Mouse (Mus musculus): Measurements from ENCODE around the gene Icmt. TPM values are rescaled to one million over a fixed set of nuclear protein-coding genes. Genes with fewer than 3 reads are reported as not detected.

Icmt gene
- polyA plus RNA-seq, 1 experiment from 2014 or later: 25.3 TPM

DNA sequence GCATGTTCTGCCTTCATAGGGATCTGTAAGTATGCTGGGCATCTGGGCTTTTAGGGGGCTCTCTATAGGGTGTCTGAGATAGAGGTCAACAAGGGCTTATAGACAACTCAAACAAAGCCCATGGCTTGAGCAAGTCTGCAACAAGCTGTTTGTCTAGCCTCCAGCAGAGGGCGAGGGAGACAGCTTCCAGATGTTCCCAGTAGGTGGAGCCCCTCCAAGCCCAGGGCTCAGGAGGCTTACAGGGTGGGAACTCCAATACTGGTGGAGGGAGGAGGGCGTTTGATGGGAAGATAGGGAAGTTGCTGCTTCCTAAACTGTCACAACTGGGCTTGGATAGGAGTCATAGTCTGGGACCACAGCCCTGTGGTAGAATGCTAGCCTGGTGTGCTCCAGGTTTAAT lies 35.9 kb downstream of the Icmt start:
- peaks cover 15% of the 10 kb centered on the region for H3K27me3 ChIP-seq
- ATAC-seq (ENCODE audit: low FRiP score): peak; percentile 23; the same call in 1 of the 2 replicates
- peaks cover 2% of the 10 kb centered on the region; the same call in 1 of the 2 replicates for H3K4me1 ChIP-seq
- no peak overlapping the region for H3K4me3 ChIP-seq
- no peaks in the 10 kb centered on the region for H3K9me3 ChIP-seq (replicated peaks)
- peaks cover 79% of the 10 kb centered on the region for H3K36me3 ChIP-seq
- no peak overlapping the region for H3K4me2 ChIP-seq (replicated peaks)
- WGBS: 48% methylated on average over 2 of the region's 2 CpGs
- no peak overlapping the region for H3K27ac ChIP-seq
- H3K9ac ChIP-seq: no peak overlapping the region

GRCm38 (mm10) chr4:152333587-152333986 lies 36.6 kb downstream of the Icmt start:
- Histone ChIP-seq H3K9me3 (replicated peaks) (no peaks in the 10 kb centered on the region), H3K4me2 (replicated peaks) (no peak overlapping the region), H3K9ac (no peak overlapping the region), H3K4me1 (0 out of 2 replicates have a peak, but pooled peaks cover 3% of the 10 kb centered on the region), H3K36me3 (peaks cover 76% of the 10 kb centered on the region), H3K27me3 (peaks cover 19% of the 10 kb centered on the region), H3K27ac (no peak overlapping the region), H3K4me3 (no peak overlapping the region)
- WGBS: 93% methylated on average over 12 of the region's 12 CpGs
- ATAC-seq (ENCODE audit: low FRiP score): no peak

DNA sequence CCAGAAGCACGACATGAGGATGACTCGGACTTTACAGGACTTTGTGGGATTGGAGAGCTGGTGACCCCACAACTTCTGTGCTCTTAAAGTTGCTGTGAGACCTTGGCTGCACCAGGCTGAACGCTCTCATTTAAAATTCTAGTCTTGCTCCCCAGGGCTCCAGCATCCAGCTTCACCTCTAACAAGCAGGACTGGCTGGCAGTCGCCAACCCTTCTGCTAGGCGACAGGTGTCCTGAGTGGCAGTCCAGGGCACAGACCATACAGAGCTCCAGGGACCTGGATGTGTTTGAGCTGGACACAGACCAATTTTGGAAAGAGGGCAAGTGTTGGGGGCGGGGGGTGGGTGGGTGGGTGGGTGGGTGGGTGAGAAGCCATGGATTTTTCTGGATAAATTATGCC lies 40.7 kb downstream of the Icmt start:
- Histone ChIP-seq H3K27ac (no peak overlapping the region), H3K4me1 (peaks cover 21% of the 10 kb centered on the region), H3K36me3 (peaks cover 34% of the 10 kb centered on the region), H3K9me3 (replicated peaks) (no peaks in the 10 kb centered on the region), H3K4me3 (no peak overlapping the region), H3K9ac (no peak overlapping the region), H3K4me2 (replicated peaks) (no peak overlapping the region; the same call in 1 of the 2 replicates), H3K27me3 (peaks cover 57% of the 10 kb centered on the region)
- ATAC-seq (ENCODE audit: low FRiP score): no peak
- WGBS: 24% methylated on average over 6 of the region's 6 CpGs

DNA sequence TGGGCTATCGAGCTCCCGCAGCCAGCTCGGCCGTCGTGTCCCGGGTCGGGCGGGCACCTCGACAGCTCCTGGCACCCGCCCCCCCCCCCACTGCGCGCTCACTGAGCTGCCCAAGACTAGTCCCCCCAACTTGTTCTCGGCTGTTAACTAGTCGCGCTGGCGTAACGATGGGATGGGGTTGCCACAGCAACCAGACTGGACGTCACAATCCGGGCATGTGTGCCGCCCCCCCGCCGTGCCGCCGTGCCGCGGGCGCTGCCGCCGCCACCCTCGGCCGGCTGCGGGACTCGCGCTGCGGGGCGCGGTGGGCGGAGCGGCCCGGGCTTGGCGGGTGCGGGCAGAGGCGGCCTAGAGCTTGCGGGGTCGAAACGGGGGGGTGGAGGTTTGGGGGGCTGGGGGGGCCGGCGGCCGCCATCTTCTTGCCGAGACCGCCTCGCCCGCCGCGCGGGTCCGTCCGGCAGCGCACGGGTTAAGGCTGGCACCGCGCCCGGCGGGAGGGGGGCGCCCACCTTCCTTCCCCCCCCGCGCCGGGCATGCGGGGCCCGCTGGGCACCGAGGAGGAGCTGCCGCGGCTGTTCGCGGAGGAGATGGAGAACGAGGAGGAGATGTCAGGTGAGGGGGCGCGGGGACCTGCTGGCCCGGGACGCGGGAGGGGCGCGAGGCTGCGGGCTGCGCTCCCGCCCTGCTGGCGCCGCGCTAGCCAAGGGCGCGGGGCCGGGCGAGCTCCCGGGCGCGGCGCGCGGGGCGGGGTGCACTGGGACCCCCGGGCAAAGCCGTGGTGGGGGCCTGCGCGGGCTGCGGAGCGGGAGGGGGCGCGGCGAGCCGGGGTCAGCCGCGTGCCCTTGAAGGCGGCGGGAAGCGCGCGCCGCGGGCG lies 41.6 kb downstream of the Icmt start, which contains the start of gene Chd5:
Chd5 (plus strand) TSS at position 233 of the 874 bp plus-strand sequence.
- Histone ChIP-seq H3K4me3 (peak within 1 kb of the TSS; percentile 66), H3K9ac (peak within 1 kb of the TSS; percentile 78), H3K27me3 (peaks cover 62% of the 10 kb centered on the region), H3K27ac (peak within 1 kb of the TSS; percentile 36; the same call in 1 of the 2 replicates), H3K4me2 (replicated peaks) (peak within 1 kb of the TSS; percentile 100), H3K4me1 (peaks cover 21% of the 10 kb centered on the region), H3K36me3 (peaks cover 25% of the 10 kb centered on the region), H3K9me3 (replicated peaks) (no peaks in the 10 kb centered on the region)
- ATAC-seq (ENCODE audit: low FRiP score): peak; percentile 38; the same call in 1 of the 2 replicates
- WGBS: 2% methylated on average over 83 of the region's 120 CpGs

- under 1% methylated on average over 9 of the region's 26 CpGs for WGBS
- Histone ChIP-seq H3K27me3 (peaks cover 63% of the 10 kb centered on the region), H3K4me2 (replicated peaks) (peak overlapping the region; percentile 100), H3K4me1 (peaks cover 21% of the 10 kb centered on the region), H3K9ac (peak overlapping the region; percentile 78), H3K36me3 (peaks cover 19% of the 10 kb centered on the region), H3K4me3 (peak overlapping the region; percentile 66), H3K9me3 (replicated peaks) (no peaks in the 10 kb centered on the region), H3K27ac (peak overlapping the region; percentile 36; the same call in 1 of the 2 replicates)
- ATAC-seq (ENCODE audit: low FRiP score): 0 out of 2 replicates have a peak, but pooled peaks have one; percentile 8
Measured at GRCm38 (mm10) chr4:152339293-152339790, 42.3 kb downstream of the Icmt start.

- WGBS: 33% methylated on average over 15 of the region's 15 CpGs
- no peak for ATAC-seq (ENCODE audit: low FRiP score)
- no peak overlapping the region for H3K9ac ChIP-seq
- peaks cover 5% of the 10 kb centered on the region; the same call in 1 of the 2 replicates for H3K36me3 ChIP-seq
- no peaks in the 10 kb centered on the region for H3K9me3 ChIP-seq (replicated peaks)
- H3K27ac ChIP-seq: no peak overlapping the region
- peaks cover 21% of the 10 kb centered on the region for H3K4me1 ChIP-seq
- H3K4me2 ChIP-seq (replicated peaks): peak overlapping the region; percentile 100; the same call in 1 of the 2 replicates
- H3K27me3 ChIP-seq: peaks cover 66% of the 10 kb centered on the region
- no peak overlapping the region for H3K4me3 ChIP-seq
Measured at GRCm38 (mm10) chr4:152340584-152341284, 43.7 kb downstream of the Icmt start.

GRCm38 (mm10) chr4:152343296-152343695 lies 46.3 kb downstream of the Icmt start:
- no peaks in the 10 kb centered on the region for H3K36me3 ChIP-seq
- peaks cover 56% of the 10 kb centered on the region for H3K27me3 ChIP-seq
- ATAC-seq (ENCODE audit: low FRiP score): no peak
- H3K4me3 ChIP-seq: no peak overlapping the region
- H3K9me3 ChIP-seq (replicated peaks): no peaks in the 10 kb centered on the region
- WGBS: 12% methylated on average over 5 of the region's 5 CpGs
- no peak overlapping the region for H3K4me2 ChIP-seq (replicated peaks)
- H3K9ac ChIP-seq: no peak overlapping the region
- no peak overlapping the region for H3K27ac ChIP-seq
- peaks cover 21% of the 10 kb centered on the region for H3K4me1 ChIP-seq

DNA sequence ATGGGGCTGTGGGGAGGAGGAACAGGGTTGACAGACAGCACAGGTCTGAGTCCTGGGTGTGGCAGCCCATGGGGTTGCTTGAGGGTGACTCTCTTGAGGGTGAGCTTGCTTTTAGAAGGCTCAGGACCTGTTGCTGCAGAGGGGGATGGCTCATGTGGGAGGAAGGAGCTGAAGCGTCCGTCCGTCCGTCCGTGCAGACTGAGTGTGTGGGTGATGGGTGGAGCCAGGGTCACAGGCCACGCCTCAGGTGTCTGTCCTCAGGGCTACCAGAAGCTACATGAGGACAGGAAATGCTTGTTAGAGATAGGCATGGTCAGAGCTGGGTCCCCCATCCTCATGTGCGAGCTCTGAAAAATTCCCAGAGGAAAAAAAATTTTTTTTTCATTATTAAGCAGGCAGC lies 47.6 kb downstream of the Icmt start:
- Histone ChIP-seq H3K4me1 (peaks cover 17% of the 10 kb centered on the region), H3K9ac (no peak overlapping the region), H3K4me2 (replicated peaks) (no peak overlapping the region), H3K27ac (no peak overlapping the region), H3K9me3 (replicated peaks) (no peaks in the 10 kb centered on the region), H3K4me3 (no peak overlapping the region), H3K27me3 (peaks cover 60% of the 10 kb centered on the region), H3K36me3 (no peaks in the 10 kb centered on the region)
- no peak for ATAC-seq (ENCODE audit: low FRiP score)
- 68% methylated on average over 7 of the region's 7 CpGs for WGBS

GRCm38 (mm10) chr4:152345120-152345889 lies 48.3 kb downstream of the Icmt start:
- no peaks in the 10 kb centered on the region for H3K36me3 ChIP-seq
- WGBS: 57% methylated on average over 7 of the region's 7 CpGs
- H3K27ac ChIP-seq: no peak overlapping the region
- H3K9ac ChIP-seq: no peak overlapping the region
- H3K27me3 ChIP-seq: peaks cover 58% of the 10 kb centered on the region
- H3K4me3 ChIP-seq: no peak overlapping the region
- H3K4me1 ChIP-seq: peaks cover 16% of the 10 kb centered on the region
- no peaks in the 10 kb centered on the region for H3K9me3 ChIP-seq (replicated peaks)
- no peak overlapping the region for H3K4me2 ChIP-seq (replicated peaks)
- ATAC-seq (ENCODE audit: low FRiP score): no peak

- Histone ChIP-seq H3K4me3 (0 out of 2 replicates have a peak overlapping the region, but pooled peaks have one; percentile 7), H3K27me3 (peaks cover 68% of the 10 kb centered on the region), H3K4me1 (peaks cover 30% of the 10 kb centered on the region), H3K9ac (peak overlapping the region; percentile 48; the same call in 1 of the 2 replicates), H3K27ac (peak overlapping the region; percentile 77), H3K4me2 (replicated peaks) (peak overlapping the region; percentile 44), H3K36me3 (no peaks in the 10 kb centered on the region), H3K9me3 (replicated peaks) (no peaks in the 10 kb centered on the region)
- 8% methylated on average over 15 of the region's 17 CpGs for WGBS
- peak; percentile 44 for ATAC-seq (ENCODE audit: low FRiP score)
Measured at GRCm38 (mm10) chr4:152349837-152350381, 52.9 kb downstream of the Icmt start.

DNA sequence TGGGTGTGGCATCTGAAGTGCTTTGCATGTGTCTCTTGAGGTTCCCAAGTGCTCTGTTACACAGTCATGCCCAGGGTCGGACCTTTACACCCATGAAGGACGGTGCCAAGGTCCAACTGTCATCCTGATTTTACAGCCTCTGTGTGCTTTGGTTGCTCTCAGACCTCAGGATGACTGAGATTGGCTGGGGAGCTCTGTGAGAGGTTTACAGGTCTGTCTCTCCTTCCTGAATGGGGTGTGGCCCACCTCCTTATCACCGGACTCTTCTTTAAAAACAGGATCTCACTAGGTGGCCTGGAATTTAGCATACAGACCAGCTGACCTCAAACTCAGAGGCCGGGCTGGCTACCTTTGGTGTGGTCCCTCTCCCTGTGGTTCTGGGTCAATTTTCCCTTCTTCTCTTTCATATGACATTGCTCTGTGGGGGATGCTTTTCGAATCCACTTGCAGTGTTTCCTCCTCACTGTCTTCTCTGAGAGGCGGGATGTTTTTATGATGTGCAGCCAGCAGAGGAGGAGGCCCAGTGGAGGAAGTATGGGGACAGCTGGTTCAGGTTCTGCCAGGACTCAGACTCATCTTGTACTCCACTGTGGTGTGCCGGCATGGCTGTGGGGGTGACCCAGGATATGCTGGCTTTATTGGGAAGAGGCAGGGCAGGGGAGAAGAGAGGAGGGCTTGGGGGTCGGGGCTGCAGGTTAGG lies 53.8 kb downstream of the Icmt start:
- 39% methylated on average over 8 of the region's 8 CpGs for WGBS
- no peak overlapping the region for H3K9ac ChIP-seq
- H3K4me1 ChIP-seq: peaks cover 30% of the 10 kb centered on the region
- no peak overlapping the region for H3K27ac ChIP-seq
- no peak overlapping the region for H3K4me2 ChIP-seq (replicated peaks)
- ATAC-seq (ENCODE audit: low FRiP score): no peak
- H3K4me3 ChIP-seq: no peak overlapping the region
- H3K9me3 ChIP-seq (replicated peaks): no peaks in the 10 kb centered on the region
- H3K27me3 ChIP-seq: peaks cover 68% of the 10 kb centered on the region
- no peaks in the 10 kb centered on the region for H3K36me3 ChIP-seq

All from hindbrain, embryonic 12.5 days (tissue).